Mouse (Mus musculus): ENCODE measurements around the gene Znhit1.
A peak's percentile ranks its signal among the peaks of the same experiment; 100 is the strongest.

Znhit1 gene

DNA sequence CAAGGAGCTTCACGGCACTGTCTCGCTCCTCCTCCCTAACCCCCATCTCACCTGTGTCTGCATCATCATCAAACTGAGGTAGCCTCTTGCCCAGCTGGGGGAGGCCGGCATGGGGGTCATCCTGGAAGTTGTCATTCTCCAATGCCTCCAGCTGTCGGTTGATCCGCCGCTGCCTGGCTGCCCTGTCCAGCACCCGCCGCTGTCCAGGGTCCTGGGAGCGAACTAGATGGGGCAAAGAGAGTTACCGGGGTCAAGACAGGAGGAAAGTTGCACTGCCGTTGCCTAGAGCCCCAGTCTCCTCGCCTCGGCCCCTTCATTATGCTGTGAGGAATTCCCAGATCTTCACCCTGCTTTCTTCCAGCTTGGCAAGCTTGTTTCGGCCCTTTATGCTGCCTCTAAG, 3.0 kb downstream of the Znhit1 start:
- peak; percentile 23 for DNase-seq

DNA sequence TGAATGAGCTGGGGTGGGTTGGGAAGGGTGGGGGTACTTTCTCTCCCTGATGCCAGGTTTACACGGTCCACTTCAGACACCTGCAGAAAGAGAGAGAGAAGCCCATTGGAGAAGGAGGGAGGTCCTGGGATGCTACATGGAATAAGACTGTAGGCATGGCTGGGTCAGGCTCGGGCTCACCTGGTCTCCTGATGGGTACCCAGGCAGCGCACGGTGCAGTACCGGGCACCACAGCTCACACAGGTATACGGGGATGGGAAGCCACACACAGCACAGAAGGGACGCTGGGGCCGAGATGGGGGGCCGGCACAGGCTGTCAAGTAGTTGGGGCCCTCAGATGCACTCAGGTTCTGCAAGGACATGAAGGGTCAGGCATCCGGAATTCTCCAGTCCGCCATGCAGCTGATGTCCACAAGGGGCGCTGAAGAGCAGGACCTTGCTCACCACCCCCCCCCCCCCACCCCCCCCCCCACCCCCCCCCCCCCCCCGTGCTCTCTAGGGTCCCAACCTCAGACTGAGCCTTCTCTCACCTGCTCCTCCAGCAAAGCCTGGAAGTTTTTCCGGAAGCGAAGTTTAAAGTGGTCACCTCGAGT, 5.4 kb downstream of the Znhit1 start:
- peak; percentile 45 for DNase-seq

DNA sequence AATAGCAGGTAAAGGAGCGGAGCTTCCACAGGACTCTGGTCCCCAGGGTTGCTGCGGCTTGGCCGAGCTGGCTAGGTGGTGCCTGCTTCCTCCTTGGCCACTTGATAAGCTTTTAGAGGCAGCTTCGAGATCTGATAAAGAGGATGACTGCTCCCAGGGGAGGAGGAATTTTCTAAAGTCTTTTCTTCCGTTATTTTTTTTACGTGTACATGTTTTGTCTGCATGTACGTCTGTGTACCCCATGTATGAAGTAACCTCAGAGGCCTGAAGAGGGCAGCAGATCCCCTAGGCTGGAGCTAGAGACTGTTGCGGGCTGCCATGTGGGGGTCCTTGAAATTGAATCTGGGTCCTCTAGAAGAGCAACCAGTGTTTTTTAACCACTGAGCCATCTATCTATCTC, 6.8 kb downstream of the Znhit1 start:
- DNase-seq, result no peak

DNA sequence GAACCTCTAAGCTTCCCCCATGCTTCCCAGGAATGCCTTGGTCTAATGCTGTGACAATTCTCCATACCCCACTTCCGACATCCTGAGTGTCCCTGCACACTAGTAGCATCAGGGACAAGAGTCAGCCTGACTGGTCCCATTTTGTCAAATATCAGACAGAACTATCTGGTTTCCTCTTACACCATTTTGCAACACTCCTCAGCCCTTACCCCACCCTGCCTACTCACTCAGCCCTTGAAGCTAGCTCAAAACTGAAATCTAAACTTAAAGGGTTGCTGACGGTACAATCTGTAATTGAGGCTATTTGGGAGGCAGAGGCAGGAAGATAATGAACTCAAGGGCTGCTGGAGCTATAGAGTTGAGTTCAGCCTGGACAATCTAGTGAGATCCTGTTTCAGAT, 8.1 kb downstream of the Znhit1 start:
- DNase-seq, result no peak

DNA sequence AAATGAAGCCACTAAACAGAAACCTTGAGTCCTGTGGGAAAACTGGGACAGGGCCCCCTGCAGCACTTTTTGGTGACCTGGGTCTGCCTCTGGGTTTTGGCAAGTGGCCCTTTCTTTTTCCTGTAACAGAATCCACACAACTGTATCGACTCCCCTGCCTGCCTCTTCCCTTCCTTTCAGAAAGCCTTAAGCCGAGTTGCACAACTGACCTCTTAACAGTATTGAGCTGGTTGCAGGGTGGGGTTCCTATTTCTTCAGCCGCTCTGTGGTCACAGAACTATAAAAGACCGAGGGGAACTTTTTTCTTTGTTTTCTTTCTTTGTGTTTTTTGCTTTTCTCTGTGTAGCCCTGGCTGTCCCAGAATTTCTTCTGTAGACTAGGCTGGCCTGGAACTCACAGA, 10.1 kb downstream of the Znhit1 start:
- no peak for DNase-seq

DNA sequence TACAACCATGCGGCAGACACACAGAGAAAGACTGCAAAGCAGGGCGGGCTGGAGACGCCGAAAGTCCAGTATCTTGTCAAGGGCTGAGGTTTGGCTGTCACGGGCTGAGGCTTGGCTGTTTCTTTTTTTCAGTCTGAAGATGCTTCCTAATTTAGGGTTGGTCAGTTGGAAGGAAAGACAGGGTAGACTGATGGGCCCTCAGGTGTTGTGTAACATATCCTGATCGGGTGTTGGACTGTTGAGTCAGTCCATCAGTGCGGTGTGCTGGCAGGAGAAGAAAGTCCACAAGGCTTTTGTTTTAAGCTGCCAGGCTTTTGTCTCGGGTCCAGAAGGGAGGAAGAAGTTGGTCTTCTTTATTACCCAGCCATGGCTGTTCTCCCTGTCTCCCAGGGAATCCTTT, 14.2 kb downstream of the Znhit1 start:
- no peak for DNase-seq

DNA sequence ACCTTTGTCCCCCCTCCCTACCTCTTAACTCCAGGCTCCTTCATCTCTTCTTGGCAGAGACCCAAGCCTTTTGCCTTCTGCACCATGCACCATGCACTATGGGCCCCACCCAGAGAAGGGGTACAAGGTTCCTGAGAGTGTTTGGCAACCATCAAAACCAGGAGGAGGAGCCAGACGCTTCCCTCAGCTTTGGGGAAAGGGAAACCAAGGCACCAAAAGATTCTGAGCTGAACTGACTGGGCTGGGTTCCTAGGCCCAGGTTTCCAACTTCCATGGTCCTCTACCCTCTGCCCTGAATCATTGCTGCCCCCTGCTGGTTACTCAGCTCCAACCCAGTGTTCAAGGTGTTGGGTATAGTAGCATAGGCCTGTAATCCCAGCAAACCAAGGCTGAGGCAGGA, 17.1 kb downstream of the Znhit1 start:
- DNase-seq, result no peak

DNA sequence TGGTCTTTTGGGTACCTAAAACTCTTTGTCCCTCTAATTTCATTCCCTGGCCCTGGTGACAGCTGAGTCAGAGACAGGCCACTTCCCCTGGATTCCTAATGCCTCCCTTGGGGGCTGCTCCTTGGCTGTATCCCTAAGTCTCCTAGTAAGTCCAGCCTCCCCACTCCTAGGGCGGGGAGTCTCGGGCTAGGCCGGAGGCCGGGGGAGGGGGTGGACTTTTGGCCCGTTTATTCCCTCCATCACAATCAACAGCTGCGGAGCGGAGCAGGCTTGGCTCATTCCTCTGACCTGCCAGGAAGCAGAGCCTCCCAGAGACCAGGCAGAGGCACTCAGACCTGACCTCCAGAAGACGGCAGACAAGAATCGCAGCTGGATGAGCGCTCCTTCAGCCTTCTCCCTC, 20.2 kb downstream of the Znhit1 start:
- DNase-seq, result peak; percentile 8

DNA sequence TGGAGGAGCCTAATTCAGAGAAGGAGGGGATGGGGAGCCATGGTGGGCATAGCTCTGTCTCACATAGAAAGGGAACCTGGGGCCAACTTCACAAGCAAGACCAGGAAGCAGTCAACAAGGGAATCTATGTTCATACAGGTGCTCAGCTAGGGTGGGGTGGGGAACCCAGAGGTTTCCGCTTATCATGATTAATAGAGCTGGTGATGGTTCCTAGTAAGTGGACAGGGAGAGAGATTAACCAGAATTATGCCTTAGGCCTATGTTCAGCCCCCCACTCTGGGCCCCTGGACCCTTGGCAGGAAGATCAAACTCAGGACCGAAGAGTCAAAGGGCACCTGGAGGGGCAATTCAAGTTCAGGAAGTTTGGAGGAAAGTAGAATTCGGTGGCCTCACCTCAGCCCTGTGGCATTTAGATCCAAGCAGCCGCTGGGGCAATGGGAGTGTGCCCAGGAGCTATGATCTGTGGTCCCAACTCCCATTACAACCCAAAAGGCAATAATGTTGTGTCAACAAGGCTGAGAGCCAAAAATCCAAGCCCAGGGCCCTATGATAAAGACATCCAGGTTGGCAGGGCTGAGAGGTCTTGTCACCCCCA, 20.9 kb downstream of the Znhit1 start:
- peak; percentile 10 for DNase-seq

DNA sequence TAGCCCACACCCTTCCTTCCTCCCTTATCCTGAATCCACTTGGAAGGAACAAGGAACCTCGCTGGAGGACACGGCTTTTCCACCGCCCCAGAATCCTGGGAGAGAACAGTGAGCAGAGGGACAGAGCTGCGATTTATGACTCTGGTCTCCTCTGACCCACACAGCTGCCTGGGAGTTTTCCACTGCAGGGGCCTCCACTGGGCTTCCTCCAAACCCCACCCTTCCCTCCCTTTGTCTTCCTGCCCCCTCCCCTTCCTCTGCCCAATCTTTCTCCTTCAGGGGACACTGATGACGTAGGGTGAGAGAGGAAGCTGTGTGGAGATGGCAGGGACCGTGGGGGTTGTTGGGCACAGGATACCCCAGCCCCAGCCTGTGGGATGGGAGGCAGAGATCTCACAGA, 21.5 kb downstream of the Znhit1 start, which contains the start of gene Cldn15:
Gene Cldn15, plus strand, starts transcription at position 286 of the 400 bp plus-strand sequence.
- peak; percentile 12 for DNase-seq

DNA sequence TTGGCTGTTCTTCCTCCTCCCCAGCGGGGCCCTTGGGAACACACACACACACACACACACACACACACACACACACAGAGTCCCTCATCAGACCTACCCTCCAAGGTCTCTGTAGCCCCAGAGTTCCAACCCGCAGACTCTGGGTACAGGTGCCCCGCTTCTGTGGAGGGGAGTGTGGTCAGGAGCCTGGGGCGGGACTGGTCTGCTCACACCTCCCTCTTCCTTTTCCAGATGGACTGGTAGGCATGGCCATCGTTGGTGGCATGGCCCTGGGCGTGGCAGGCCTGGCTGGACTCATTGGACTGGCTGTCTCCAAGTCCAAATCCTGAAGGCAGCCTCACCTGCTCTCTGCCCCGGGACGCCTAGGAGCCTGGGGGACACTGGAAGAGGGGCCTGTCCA, 22.1 kb downstream of the Znhit1 start:
- DNase-seq, result peak; percentile 17

DNA sequence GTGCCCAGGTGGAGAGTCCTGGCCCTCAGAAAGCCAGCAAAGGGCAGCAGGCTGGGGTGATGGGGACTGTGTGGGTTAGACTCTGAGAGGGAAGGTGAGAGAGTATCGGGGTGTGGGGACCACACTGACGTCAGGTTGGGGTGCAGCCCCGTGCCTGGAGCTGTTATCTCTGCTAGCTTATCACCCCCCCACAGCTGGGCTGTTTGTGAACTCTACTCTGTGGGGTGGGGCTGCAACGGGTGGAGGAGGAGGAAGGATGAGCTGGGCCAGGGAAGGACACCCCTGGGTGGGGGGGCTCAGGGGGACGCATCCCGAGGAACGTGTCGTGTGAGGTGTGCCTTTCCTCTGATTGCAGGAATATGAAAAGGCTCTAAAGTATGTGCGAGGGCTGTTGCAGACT, 22.6 kb downstream of the Znhit1 start:
- peak; percentile 31 for DNase-seq

DNA sequence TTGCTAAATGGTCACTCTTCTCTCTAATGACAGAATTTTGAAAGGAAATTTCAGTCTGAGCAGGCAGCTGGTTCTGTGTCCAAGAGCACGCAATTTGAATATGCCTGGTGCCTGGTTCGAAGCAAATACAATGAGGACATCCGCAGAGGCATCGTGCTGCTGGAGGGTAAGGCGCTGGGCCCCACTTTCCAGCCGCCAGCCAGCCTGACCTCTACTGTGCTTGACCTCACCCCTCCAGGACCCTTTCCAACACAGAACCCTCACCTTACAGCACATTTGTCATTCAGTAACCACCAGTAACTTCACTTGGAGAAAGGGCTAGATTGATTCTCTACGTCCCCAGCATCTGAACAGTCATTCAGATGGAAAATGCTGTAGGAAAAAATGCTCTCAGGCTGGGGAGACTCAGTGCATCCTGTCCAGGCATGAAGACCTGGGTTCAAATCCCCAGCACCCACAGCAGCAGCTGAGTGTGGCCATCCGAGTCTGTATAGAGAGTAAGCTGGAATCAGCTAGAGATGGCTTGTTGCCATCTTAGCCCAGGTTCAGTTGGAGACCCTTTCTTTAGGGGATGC, 24.8 kb downstream of the Znhit1 start:
- DNase-seq, result peak; percentile 63

DNA sequence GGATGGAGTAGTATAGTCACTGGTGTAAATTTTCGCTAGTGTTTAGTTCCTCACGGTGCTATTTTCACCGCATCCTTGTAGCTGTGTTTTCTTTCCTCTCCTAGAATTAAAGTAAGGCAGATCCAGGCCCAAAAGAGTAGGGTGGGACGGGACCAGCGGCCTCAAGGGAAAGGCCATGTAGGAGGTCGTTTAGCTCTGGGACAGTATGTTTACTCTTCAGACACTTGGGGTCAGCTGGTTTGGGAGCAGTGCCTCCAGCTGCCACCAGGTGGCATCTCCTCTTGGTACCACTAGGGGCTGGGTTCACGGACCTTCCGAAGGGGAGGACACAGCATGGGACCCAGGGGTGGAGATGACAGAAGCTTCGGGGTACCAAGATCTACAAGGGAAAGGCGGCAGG, 25.3 kb downstream of the Znhit1 start:
- DNase-seq, result peak; percentile 88

DNA sequence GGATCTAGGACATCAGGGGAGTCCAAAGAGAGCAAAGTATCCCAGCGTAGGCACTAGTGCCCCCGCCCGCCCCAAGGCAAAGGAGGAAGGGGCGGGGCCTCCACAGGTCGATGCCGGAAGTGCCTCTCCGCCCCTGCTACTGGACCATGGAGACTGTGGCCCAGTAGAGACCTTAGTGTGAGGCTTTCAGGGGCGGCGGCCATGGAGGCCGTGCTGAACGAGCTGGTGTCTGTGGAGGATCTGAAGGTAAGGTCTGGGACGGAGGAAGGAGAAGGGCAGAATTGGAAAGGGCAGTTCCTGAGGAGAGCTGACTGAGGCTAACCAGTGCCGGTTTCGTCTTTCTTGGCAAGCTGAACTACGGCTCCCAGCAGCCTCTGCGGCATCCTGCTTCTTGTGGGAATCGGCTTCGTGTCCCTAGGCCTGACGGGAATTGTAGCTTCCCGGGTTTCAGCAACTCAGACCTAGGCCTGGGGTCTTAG, 25.8 kb downstream of the Znhit1 start:
- peak; percentile 93 for DNase-seq

DNA sequence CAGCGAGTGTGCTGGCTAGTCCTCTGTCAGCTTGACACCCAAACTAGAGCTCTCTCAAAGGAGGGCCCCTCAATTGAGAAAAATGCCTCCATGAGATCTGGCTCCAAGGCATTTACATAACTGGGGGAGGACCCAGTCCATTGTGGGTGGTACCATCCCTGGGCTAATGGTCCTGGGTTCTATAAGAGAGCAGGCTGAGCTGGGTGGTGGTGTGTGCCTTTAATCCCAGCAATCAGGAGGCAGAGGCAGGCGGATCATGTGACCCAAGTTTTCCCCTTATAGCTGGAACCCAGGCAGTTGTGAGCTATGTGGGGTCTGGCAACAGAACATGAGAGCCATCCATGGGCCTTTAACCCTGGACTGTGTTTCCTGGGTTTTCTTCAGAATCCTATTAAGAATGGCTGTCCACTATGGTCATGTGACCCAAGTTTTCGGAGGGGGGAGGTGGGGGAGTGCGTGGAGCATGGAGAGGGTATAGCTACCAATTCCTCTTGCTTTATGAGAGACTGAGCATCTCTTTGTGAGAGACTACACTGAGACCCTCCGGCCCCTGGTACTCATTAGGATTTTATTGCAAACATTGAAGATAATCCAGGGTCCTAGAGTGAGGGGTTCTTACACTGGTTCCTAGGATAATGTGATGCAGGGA, 26.4 kb downstream of the Znhit1 start:
- no peak for DNase-seq

DNA sequence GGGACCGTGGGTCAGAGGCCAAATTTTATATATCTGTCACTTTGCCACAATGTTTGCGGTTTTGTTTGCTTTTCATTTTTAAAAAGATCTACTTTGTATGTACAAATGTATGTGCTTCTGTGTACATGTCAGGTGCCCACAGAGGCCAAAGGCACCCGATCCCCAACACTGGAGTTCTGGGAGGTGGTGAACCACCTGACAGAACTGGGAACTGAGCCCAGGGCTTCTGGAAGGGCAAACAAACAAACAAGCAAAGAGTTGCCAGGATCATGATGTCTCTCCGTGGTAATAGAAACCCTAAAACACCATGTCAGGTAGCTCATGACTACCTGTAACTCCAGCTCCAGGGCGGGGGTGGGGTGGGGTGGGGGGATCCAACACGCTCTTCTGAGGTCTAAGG, 27.8 kb downstream of the Znhit1 start:
- DNase-seq, result peak; percentile 31

DNA sequence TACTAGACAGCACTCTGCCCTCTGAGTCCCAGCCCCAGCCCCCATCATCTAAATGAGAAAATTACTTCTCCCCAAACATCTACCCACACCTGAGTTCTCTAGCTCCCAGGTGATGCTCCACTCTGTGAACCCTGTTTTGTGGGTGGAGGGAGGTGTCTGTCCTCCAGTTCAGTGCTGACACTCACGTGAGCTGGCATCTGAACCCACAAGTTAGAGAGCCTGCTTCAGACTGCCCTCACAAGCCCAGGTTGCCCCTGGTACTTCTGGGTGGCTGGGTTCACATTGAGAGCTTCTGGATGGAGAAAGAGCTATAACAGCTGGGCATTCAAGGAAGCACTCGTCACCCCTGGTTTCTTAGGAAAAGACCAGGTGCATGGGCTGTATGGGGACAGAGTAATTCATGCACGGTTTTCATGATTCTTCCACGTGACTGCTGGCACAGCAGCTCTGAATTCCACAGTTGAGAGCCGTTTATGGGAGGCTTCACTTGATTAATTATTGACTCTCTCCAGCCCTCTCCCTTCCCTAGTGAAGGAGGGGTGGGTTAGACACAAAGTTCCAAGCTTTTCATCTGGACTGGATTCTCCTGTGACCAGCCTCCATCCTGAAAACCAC, 28.7 kb downstream of the Znhit1 start:
- DNase-seq, result peak; percentile 15

DNA sequence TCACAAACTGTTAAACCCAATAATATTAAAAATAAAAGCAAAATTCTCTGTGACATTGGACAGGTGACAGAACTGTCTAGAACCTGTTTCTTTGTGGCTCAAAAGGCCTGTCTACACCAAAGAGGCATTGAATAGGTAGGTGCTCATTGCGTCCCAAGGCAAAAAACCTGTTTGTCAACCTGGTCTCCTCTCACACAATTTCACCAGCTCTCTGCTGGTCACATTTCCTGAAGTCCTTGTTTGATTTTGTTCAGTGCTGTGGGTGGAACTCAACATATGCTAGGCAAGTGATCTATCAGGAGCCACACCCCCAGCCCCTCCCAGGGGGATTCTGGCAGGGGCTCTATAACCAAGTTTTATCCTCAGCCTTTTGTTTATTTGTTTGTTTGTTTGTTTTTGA, 30.6 kb downstream of the Znhit1 start:
- DNase-seq, result peak; percentile 21

DNA sequence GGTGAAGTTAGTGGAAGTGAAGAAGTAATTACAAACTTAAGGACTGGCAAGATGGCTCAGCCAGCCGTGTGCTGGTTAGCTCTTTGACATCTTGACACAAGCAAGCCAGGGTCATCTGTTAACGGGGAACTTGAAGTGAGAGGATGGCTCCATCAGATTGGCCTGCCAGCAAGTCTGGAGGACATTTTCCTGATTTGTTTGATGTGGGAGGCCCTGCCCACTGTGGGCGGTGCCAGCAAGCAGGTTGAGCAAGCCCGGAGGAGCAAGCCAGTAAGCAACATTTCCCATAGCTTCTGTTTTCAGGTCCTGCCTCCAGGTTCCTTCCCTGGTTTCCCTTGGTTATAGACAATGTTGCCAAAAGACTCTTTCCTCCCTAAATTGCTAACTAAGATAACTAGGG, 32.2 kb downstream of the Znhit1 start:
- DNase-seq, result no peak

DNA sequence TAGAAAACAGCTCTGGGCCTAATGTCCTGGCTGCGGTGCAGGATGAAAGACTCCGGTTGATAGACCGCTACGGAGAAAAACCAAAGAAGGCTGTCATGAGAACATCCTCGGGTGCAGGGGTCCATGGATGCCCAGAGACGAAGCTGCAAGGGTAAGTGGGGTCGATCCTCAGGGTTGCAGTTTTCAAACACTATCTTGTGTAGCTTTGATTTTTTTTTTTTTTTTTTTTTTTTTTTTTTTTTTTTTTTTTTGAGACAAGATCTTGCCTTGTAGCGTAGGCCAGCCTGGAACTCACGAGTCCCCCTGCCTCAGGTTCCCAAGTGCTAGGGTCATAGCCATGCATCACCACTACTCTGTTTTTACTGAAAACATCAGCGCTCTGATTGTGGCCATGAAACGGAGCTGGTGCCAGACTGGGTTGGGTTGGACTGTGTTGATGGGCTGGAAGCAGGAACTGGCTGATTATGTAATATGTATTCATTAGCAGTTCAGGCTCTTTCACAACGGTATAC, 34.3 kb downstream of the Znhit1 start:
- DNase-seq, result peak; percentile 68

DNA sequence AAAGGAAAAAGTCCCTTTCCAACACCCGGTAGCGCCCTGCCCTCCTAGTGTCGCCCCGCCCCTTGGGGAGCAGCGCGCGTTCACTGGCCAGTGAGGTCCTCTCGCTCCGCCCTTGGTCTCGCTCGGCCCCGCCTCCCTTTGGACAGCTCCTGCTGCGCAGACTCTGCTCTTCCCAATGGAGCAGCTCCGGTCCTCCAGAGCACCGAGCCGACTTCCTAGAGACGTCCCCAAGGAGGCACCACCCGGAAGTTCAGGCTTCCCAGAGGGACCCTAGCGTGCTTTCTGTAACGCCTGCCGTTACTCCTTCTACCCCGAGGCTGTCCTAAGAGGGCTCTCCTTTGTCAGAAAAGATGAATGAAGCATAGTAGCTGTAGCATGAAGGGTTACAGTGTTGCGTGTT, 34.8 kb downstream of the Znhit1 start, which contains the start of gene Fis1:
Gene Fis1, plus strand, starts transcription at position 261 of the 400 bp plus-strand sequence.
- DNase-seq, result peak; percentile 96

DNA sequence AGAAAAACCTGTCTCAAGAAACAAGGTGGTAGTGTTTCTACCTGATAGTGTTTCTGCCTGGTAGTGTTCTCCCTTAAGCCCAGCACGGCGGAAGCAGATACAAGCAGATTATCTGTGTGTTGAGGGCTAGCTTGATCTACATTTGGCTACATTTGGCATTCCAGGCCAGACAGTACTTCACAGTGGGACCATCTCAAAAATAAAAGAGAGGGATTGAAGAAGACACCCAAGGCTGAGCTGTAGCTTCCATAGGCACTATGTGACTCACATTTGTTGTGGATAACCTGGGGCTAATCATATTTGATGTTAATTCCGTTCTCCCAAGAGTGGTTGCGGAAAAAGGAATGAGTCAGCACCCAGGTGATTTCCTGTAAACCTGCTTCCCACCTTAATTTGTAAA, 35.7 kb downstream of the Znhit1 start:
- DNase-seq, result no peak
